Mouse (Mus musculus): Measurements from ENCODE around the gene Sh3rf3.

Sh3rf3 gene

GRCm38 (mm10) chr10:59105885-59106284 lies 292.7 kb downstream of the Sh3rf3 start:
- DNase-seq (ENCODE audit: low spot score), result no peak

DNA sequence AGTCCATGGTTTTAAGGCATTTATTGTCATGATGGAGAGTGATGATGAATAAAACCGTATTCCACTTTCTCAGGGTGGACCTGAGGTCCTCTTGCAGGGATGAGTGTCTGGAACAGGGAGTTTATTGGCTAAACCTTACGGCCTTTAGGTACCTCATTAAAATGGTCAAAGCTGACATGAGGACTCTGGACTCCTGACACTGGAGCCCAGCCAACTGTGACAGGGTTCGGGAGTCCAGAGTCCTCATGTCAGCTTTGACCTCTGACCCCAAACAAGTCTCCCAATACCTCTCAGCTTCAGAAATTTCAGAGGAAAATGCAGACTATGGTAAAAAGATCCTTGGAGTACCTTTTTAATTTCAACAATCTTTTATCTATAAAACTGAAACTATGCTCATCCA lies 293.5 kb downstream of the Sh3rf3 start:
- no peak for DNase-seq (ENCODE audit: low spot score)

GRCm38 (mm10) chr10:59109015-59109414 lies 295.9 kb downstream of the Sh3rf3 start:
- DNase-seq (ENCODE audit: low spot score), result peak; percentile 21

DNA sequence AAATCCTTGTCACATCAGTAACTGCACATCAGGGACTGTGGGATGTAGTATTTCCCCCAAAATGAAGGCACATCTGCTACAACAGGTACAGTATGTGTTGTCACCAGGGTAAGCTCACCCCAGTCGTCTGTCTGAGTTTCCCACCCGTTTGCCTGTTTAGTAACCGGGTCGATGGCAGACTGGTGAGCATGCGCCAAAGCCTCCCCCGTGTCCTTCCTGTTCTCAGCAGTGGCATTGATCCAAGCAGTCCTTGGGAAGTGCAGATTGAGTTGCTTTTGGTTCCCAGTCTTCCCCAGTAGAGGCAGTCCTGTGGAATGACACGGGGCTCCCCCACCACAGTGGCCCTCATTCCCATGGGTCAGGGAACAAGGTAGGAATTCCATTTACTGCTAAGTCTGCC lies 297.2 kb downstream of the Sh3rf3 start:
- DNase-seq (ENCODE audit: low spot score), result no peak

DNA sequence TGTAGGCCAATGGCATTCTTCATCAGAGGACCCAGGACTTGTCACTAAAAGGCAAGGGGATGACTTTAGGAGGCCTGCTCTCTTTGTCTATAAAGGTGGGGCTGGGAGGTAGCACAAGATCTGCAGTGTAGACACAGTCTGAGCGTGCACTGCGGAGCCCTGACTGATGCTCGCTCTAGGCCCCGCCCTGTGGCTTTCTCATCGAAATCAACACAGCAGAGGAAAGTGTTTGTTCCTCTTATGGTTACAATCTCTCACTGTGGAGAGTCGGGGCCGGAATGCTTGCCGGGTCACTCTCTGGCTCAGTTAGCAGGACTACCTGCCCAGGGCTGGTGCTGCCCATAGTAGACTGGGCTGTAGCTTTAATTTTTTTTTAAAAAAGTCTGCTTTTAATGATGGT lies 299.6 kb downstream of the Sh3rf3 start:
- no peak for DNase-seq (ENCODE audit: low spot score)

GRCm38 (mm10) chr10:59113386-59113785 lies 300.2 kb downstream of the Sh3rf3 start:
- no peak for DNase-seq (ENCODE audit: low spot score)

- no peak for DNase-seq (ENCODE audit: low spot score)
Observed at GRCm38 (mm10) chr10:59114535-59115291, 301.6 kb downstream of the Sh3rf3 start.

DNA sequence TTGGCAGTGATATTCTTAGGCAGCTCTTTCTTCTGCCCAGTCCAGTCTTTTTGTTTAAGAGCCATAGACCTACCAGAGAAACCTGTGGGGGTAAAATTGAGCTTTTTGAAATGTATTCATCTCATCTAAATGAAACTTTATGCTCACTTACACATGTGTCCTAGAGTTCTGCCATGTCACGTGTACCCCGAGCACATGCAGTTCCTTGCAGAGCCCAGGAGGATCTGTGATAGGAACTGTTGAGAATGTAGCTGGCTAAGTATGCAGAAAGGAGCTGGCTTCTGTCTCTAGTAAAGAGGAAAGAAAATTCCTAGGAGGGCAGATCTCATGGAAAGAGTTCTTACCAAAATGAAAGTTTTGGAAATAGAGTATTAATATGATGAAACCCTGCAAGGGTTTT lies 302.5 kb downstream of the Sh3rf3 start:
- DNase-seq (ENCODE audit: low spot score), result no peak

DNA sequence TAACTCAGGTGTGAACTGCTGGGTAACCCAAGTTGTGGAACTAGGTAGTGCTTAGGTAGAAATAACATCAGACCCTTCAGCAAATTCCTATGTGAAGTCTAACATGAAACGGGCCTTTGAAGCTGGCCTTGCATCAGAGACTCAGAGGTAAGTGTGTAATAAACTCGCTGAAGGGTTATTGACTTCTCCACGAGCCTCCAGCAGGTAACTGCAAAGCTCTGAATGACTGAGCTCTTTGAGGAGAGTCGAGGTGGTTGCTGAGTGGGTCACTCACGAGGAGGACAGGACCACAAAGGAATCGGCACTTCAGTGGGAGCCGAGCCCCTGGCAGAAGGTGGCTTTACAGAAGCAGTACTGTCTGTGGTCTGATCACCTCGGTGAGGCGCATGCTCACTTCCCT lies 303.2 kb downstream of the Sh3rf3 start:
- DNase-seq (ENCODE audit: low spot score), result no peak

- no peak for DNase-seq (ENCODE audit: low spot score)
Observed at GRCm38 (mm10) chr10:59117555-59117954, 304.4 kb downstream of the Sh3rf3 start.

GRCm38 (mm10) chr10:59119001-59119400 lies 305.8 kb downstream of the Sh3rf3 start:
- no peak for DNase-seq (ENCODE audit: low spot score)

GRCm38 (mm10) chr10:59119811-59120210 lies 306.7 kb downstream of the Sh3rf3 start:
- no peak for DNase-seq (ENCODE audit: low spot score)

DNA sequence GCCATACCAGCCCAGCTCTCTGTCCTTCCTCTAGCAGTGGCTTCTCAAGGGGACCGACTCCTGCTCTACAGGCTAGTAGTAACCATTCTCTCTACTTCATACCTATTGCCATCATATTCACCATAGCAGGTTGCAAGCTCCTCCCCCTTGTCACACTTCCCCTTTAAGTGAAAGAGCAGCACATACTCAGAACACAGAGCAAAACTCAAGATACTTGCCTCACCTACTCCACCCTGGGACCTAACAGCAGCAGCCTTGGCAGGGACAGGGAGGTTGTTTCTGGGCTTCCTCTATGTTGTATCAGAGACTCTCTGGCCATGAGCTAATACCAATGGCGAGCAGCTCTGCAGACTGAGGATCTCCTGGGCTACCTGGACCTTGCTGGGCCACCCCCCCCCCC lies 312.3 kb downstream of the Sh3rf3 start:
- no peak for DNase-seq (ENCODE audit: low spot score)

GRCm38 (mm10) chr10:59127637-59128036 lies 314.5 kb downstream of the Sh3rf3 start:
- DNase-seq (ENCODE audit: low spot score), result no peak

DNA sequence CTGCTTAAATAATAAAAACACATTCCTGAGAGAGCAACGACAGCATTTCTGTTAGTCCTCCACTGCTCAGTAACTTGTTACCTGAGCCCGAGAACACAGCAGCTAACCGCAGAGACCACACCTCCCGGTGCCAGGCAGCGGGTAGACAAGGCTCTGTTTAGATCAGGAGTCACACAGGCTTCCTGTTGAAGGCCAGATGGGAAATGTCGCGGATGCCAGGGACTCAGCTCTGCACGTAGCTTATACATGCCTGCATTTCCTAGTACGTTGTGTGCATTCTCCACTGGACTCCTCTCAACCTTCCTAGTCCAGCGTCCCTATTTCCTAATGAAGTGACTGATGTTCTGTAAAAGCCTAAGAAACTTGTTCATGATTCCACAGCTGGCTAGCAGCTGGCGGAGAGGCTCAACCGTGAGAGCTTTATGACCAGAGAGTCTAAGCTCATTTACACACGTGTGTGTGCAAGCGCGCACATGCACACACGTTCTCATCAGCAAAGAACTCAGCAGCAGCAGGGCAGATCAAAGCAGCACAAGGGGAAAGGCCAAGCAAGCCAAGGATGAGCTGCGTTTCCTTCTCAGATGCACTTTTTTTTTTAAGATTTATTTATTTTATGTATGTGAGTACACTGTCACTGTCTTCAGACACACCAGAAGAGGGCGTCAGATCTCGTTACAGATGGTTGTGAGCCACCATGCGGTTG lies 318.9 kb downstream of the Sh3rf3 start:
- DNase-seq (ENCODE audit: low spot score), result no peak

DNA sequence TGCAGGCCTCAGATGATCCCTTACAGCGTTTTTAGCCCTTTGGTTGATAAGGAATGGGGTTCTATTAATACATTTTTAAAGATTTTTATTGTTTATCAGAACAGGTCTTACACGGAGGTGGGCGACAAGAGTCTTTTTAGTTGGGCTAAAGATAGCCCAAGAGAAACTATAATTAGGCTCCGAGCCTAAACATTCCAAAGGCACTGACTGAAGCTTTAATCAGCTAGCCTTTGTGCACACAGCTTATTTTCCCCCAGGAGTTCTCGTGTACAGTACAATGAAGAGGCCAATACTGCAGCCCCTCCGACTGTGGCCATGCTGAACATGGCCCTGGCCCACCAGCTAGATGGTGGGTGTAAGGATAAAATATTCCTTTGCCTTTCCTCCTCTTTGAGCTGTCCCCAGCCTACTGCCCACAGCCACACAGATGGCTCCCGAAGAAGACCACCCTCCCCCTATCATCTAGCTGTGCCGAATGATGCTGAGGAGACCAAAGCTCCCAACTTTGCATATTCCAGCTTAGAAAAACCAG lies 320.4 kb downstream of the Sh3rf3 start:
- no peak for DNase-seq (ENCODE audit: low spot score)

GRCm38 (mm10) chr10:59149956-59150383 lies 336.8 kb downstream of the Sh3rf3 start:
- DNase-seq (ENCODE audit: low spot score), result no peak

DNA sequence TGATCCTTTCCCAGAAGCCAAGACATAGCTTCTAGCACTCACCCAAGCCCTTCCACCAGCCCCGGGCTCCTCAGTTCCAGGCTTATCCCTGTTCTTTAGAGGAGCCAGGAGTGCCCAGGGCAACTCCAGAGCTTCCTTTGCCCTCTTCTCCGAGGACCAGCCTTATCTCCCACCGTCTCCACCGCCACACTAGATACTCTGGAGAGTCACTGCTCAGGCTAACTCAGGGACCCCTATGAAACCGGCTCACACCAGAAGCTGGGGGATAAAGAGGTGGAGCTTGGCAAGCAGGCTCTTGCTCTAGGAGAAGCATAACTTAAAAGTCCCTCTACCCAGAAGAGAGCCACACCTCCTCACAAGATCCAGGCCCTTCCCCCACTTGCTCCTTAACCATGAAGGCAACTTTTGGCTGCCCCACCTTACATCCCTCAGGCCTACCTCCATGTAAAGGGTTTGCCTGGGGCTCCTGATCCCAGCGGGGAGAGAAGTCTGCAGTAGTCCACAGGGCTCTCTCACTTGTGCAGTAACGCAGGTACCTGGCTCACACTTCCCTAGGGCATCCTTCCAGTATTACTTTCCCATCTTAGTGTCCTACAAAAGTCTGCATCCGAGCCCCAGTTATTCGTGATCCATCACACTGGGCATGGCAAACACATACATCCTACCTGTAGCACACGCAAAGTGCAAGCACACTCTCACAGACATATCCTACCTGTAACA lies 337.9 kb downstream of the Sh3rf3 start:
- no peak for DNase-seq (ENCODE audit: low spot score)

DNA sequence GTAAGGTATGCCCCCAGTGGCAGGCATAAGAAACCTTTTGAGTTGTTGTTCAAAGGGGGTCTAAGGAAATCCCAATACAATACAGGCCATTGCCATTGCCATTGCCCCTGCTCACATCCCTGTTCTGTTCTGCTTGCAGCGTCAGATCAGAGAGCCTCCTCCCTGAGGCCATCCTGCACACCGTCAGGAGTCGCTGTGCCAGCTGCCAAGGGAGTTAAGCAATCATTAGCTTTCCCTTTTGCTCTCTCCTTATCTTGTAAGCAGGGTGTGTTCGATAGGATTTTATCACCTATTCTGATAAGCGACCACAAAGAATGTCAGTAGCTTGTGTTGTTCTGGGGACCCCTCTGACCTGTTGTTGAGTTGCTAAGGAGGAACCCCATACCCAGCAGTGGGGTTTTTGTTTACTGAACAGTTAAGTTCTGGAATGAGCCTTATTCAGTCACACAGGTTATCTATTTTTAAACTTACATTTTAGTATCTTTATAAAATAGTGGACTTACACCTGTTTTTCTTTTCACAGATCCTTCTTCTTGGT lies 339.5 kb downstream of the Sh3rf3 start:
- DNase-seq (ENCODE audit: low spot score), result no peak

DNA sequence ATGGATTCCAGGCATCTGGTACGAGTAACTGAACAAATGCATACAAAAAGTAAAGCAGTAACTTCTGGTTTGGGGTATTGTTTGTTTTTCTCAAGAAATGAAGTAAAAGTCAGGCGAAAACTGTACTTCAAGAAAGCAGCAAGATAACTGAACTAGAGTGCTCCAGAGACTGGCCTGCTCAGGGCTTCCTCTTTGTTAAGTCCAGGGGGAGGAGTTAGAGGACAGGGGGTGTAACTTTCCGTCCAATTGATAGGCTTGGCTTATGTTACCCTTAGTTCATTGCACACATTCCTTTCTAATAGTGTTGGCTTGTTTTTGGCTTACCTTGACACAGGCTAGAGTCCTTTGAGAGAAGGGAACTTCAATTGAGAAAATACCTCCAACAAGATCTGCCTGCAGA lies 345.5 kb downstream of the Sh3rf3 start:
- no peak for DNase-seq (ENCODE audit: low spot score)

DNA sequence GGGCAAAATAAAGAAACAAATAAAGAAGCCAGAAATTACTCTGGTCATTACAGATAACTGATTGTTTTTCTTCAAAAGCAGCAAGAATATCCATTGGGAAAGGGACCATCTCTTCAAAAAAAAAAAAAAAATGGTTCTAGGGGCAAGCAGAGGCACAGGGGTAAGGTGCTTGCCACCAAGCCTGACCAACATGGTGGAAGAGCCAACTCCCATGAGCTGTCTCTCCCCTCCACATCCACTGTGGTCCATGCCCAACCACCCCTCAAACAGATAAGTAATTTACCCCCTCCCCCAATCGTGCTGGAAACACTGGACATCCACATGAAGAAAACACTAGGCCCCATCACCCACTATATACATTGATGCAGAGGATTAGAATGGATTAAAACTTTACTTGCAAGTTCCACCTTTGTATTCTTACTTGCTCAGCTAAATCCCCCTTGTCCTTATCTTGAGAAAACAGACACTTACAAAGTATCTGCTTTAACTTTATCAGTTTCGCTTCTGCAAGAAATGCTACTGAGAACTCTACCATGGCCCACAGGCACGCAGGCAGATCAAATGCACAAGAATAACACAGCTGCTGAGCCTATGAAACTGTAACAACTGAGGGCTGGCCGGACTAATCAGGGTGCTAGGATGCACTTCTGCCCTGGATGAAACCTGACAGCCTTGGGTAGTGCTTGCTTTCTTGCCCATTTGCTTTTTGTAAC lies 349.2 kb downstream of the Sh3rf3 start:
- DNase-seq (ENCODE audit: low spot score), result no peak

Data from spleen, adult 12 weeks (tissue).